Mouse (Mus musculus) cerebellum, adult 8-10 months (tissue): ENCODE data around the gene Amph.
"Not testable (repeated sequence)": the region's sequence is repeated elsewhere in the genome, so short reads cannot be mapped to it uniquely, and the experiment has no call there.

Experiments used
- DNase-seq: peaks from one replicate; pipeline ENCODE4 v3.0.0; 2022

Gene Amph

GRCm38 (mm10) chr13:19026923-19027322 is 78.9 kb downstream of the Amph start:
- peak; percentile 60 for DNase-seq

- DNase-seq, result peak; percentile 59
These were observed 79.9 kb downstream of the Amph start for GRCm38 (mm10) chr13:19027766-19028350.

GRCm38 (mm10) chr13:19031916-19032688 is 84.1 kb downstream of the Amph start:
- no peak for DNase-seq

- DNase-seq, result no peak
These were observed 104.1 kb downstream of the Amph start for GRCm38 (mm10) chr13:19052090-19052489.

- no peak for DNase-seq
These were observed 106.5 kb downstream of the Amph start for GRCm38 (mm10) chr13:19054504-19054903.

- no peak for DNase-seq
These were observed 124.3 kb downstream of the Amph start for GRCm38 (mm10) chr13:19072261-19072660.

- DNase-seq, result no peak
These were observed 129.4 kb downstream of the Amph start for GRCm38 (mm10) chr13:19077427-19077826.

- no peak for DNase-seq
These were observed 133.9 kb downstream of the Amph start for GRCm38 (mm10) chr13:19081932-19082331.

- peak; percentile 23 for DNase-seq
These were observed 146.6 kb downstream of the Amph start for GRCm38 (mm10) chr13:19094571-19094970.

- DNase-seq, result peak; percentile 69
These were observed 149.1 kb downstream of the Amph start for GRCm38 (mm10) chr13:19097117-19097516.

GRCm38 (mm10) chr13:19101889-19102402 is 153.9 kb downstream of the Amph start:
- peak; percentile 16 for DNase-seq

GRCm38 (mm10) chr13:19106418-19106817 is 158.4 kb downstream of the Amph start:
- peak; percentile 29 for DNase-seq

- no peak for DNase-seq
These were observed 161.3 kb downstream of the Amph start for GRCm38 (mm10) chr13:19109331-19109730.

GRCm38 (mm10) chr13:19113034-19113922 is 165.3 kb downstream of the Amph start:
- DNase-seq, result no peak

- not testable (repeated sequence) for DNase-seq
These were observed 166.8 kb downstream of the Amph start for GRCm38 (mm10) chr13:19114761-19115160.

GRCm38 (mm10) chr13:19126912-19127552 is 179.0 kb downstream of the Amph start:
- DNase-seq, result no peak

GRCm38 (mm10) chr13:19133833-19134232 is 185.8 kb downstream of the Amph start:
- DNase-seq, result peak; percentile 53

- DNase-seq, result no peak
These were observed 189.2 kb downstream of the Amph start for GRCm38 (mm10) chr13:19137212-19137611.

GRCm38 (mm10) chr13:19137932-19138331 is 189.9 kb downstream of the Amph start:
- no peak for DNase-seq

- DNase-seq, result no peak
These were observed 190.5 kb downstream of the Amph start for GRCm38 (mm10) chr13:19138550-19138949.

- DNase-seq, result no peak
These were observed 191.1 kb downstream of the Amph start for GRCm38 (mm10) chr13:19139104-19139503.

- DNase-seq, result no peak
These were observed 191.8 kb downstream of the Amph start for GRCm38 (mm10) chr13:19139771-19140170.

GRCm38 (mm10) chr13:19143766-19144165 is 195.8 kb downstream of the Amph start:
- no peak for DNase-seq
